Mouse (Mus musculus) hindbrain, embryonic 12.5 days (tissue): ENCODE data around the gene Ugt1a9. TPM values are rescaled to one million over a fixed set of nuclear protein-coding genes. Genes with fewer than 3 reads are reported as not detected.
"Not testable (repeated sequence)": the region's sequence is repeated elsewhere in the genome, so short reads cannot be mapped to it uniquely, and the experiment has no call there.

Source experiments
- ATAC-seq: fragments of 200-750 bp; cut with Nextera tagmentation; 2 replicates; pipeline ENCODE4 v1.8.0; 2017; ENCODE audit warnings: moderate TSS enrichment; ENCODE audit not compliant: low FRiP score
- H3K27ac ChIP-seq: fragments of 300-500 bp; sonication (generic); 2 replicates; pipeline ENCODE4 v1.5.1; 2016; ENCODE audit warnings: mild to moderate bottlenecking
- H3K27me3 ChIP-seq: fragments of 300-500 bp; sonication (generic); 2 replicates; pipeline ENCODE4 v1.6.1; 2016; ENCODE audit warnings: mild to moderate bottlenecking
- H3K36me3 ChIP-seq: fragments of 300-500 bp; sonication (generic); 2 replicates; pipeline ENCODE4 v1.6.1; 2016; ENCODE audit warnings: mild to moderate bottlenecking
- H3K4me1 ChIP-seq: fragments of 300-500 bp; sonication (generic); 2 replicates; pipeline ENCODE4 v1.6.1; 2016
- H3K4me2 ChIP-seq: fragments of 300-500 bp; sonication (generic); replicated peaks from 2 replicates; pipeline ENCODE4 v1.6.1; 2016; ENCODE audit warnings: mild to moderate bottlenecking
- H3K4me3 ChIP-seq: fragments of 300-500 bp; sonication (generic); 2 replicates; pipeline ENCODE4 v1.5.1; 2016; ENCODE audit warnings: mild to moderate bottlenecking
- H3K9ac ChIP-seq: fragments of 300-500 bp; sonication (generic); 2 replicates; pipeline ENCODE4 v1.6.1; 2016; ENCODE audit warnings: mild to moderate bottlenecking, moderate library complexity
- H3K9me3 ChIP-seq: fragments of 300-500 bp; sonication (generic); replicated peaks from 2 replicates; pipeline ENCODE4 v1.6.1; 2016; ENCODE audit warnings: mild to moderate bottlenecking
- WGBS: fragments of 180-500 bp; shearing (Covaris S2); methylation state at CpG from one replicate; pipeline ENCODE4 v1.1.7; 2016; 5-methylcytosine and 5-hydroxymethylcytosine counted together
- polyA plus RNA-seq: library from polyadenylated mRNA; unstranded; fragments of >200 nt; fragmentation: Nextera tagmentation; extraction: Ambion mirVana; gene quantifications from 2 replicates; pipeline ENCODE4 v1.2.1, GENCODE M21; 2016

Gene Ugt1a9
- polyA plus RNA-seq, 1 experiment from 2014 or later = not detected

- H3K4me2 ChIP-seq, H3K27me3 ChIP-seq, H3K9ac ChIP-seq, H3K27ac ChIP-seq, ATAC-seq, H3K36me3 ChIP-seq, H3K4me3 ChIP-seq, H3K9me3 ChIP-seq, H3K4me1 ChIP-seq: not testable (repeated sequence)
- 1% methylated on average over 5 of the region's 5 CpGs for WGBS
Measured at GRCm38 (mm10) chr1:88143966-88144675, 73.5 kb downstream of the Ugt1a9 start.

DNA sequence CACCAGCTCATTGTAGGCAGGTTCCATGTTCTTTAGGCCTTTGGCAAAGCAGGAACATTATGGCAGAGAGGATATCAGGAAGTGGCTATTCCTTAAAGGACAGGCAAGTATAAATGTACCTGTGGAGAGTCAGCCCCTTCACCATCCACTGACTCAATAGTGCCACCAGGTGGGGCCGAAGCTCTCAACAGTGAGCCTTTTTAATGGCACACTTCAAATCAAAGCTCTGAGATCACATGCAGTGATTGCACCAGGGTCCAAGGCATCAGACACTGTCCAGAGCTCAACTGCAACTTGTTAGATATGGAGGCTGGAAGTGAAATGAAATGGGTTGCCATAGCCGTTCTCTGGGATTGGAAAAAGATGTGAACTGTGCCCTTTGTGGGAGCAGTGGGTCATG is 74.7 kb downstream of the Ugt1a9 start:
- H3K4me3 ChIP-seq, H3K27ac ChIP-seq, ATAC-seq, H3K4me1 ChIP-seq, H3K27me3 ChIP-seq, H3K4me2 ChIP-seq, H3K9ac ChIP-seq, H3K9me3 ChIP-seq, H3K36me3 ChIP-seq: not testable (repeated sequence)
- WGBS = 71% methylated on average over 2 of the region's 2 CpGs

GRCm38 (mm10) chr1:88150133-88150532 is 79.5 kb downstream of the Ugt1a9 start:
- not testable (repeated sequence) for H3K4me3 ChIP-seq, H3K9me3 ChIP-seq, H3K36me3 ChIP-seq, H3K4me1 ChIP-seq, H3K4me2 ChIP-seq, ATAC-seq, H3K27ac ChIP-seq, H3K9ac ChIP-seq, H3K27me3 ChIP-seq
- 94% methylated on average over 2 of the region's 2 CpGs for WGBS

DNA sequence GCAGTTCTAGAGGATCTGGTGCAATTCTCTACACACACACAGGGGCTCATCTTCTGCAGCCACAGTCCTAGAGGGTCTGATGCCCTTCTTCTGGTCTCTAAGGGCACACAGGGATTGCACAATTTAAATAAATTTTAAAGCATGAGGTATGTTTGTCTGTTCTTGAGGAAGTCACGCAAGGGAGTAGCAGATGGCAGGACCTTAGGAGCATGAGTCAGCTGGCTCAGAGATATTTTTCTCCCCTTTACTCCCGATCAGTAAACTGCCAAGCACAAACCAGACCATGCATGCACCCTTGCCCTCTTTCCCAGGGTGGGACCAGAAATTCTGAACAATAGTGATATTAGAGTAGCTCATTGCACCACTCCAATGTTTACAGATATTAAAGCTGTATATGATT is 87.8 kb downstream of the Ugt1a9 start:
- H3K36me3 ChIP-seq = no peaks in the 10 kb centered on the region
- H3K4me1 ChIP-seq = no peaks in the 10 kb centered on the region
- no peak for ATAC-seq
- H3K9ac ChIP-seq = no peak overlapping the region
- no peak overlapping the region for H3K4me3 ChIP-seq
- 92% methylated on average over 2 of the region's 2 CpGs for WGBS
- no peaks in the 10 kb centered on the region for H3K9me3 ChIP-seq
- H3K4me2 ChIP-seq = no peak overlapping the region
- no peak overlapping the region for H3K27ac ChIP-seq
- H3K27me3 ChIP-seq = no peaks in the 10 kb centered on the region

- no peaks in the 10 kb centered on the region for H3K36me3 ChIP-seq
- no peak within 1 kb of the TSS for H3K4me2 ChIP-seq
- H3K27me3 ChIP-seq = no peaks in the 10 kb centered on the region
- H3K9ac ChIP-seq = no peak within 1 kb of the TSS
- H3K4me1 ChIP-seq = no peaks in the 10 kb centered on the region
- no peaks in the 10 kb centered on the region for H3K9me3 ChIP-seq
- no peak for ATAC-seq
- WGBS = 81% methylated on average over 5 of the region's 5 CpGs
- no peak within 1 kb of the TSS for H3K27ac ChIP-seq
- no peak within 1 kb of the TSS for H3K4me3 ChIP-seq
Measured at GRCm38 (mm10) chr1:88165711-88166110, 95.1 kb downstream of the Ugt1a9 start, which contains the start of gene Ugt1a5. Gene Ugt1a5, plus strand, starts transcription at chr1:88166012.

DNA sequence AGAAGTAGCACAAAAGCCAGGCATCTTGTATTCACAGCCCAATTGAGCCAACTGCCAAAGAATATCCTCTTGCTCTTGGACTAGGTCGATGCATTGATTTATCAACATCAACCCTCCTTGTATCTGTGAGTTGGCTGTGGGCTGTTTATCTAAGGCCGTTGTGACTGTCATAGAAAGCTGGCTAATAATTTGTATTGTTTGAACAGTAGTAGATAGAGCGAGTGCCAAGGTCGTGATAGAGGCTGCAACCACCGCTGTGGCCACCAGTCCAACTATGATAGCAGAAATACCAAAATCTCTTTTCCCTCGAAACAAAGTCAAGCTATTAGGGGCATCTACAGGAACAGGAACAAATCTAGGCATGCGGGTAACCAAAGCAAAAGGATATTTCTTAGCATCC is 101.6 kb downstream of the Ugt1a9 start:
- ATAC-seq, H3K27ac ChIP-seq: not testable (repeated sequence)

GRCm38 (mm10) chr1:88179657-88180056 is 109.1 kb downstream of the Ugt1a9 start:
- Histone ChIP-seq H3K4me1 (no peaks in the 10 kb centered on the region), H3K9me3 (peaks cover 20% of the 10 kb centered on the region), H3K4me2 (no peak overlapping the region), H3K4me3 (no peak overlapping the region), H3K36me3 (no peaks in the 10 kb centered on the region), H3K27ac (no peak overlapping the region), H3K9ac (no peak overlapping the region), H3K27me3 (no peaks in the 10 kb centered on the region)
- 77% methylated on average over 1 of the region's 1 CpGs for WGBS
- ATAC-seq = no peak

More for the DNA sequence above, 101.6 kb downstream of the Ugt1a9 start:
- H3K9me3 ChIP-seq, H3K4me3 ChIP-seq, H3K4me1 ChIP-seq, H3K9ac ChIP-seq, H3K4me2 ChIP-seq, H3K36me3 ChIP-seq, H3K27me3 ChIP-seq: not testable (repeated sequence)
- 83% methylated on average over 6 of the region's 7 CpGs for WGBS

DNA sequence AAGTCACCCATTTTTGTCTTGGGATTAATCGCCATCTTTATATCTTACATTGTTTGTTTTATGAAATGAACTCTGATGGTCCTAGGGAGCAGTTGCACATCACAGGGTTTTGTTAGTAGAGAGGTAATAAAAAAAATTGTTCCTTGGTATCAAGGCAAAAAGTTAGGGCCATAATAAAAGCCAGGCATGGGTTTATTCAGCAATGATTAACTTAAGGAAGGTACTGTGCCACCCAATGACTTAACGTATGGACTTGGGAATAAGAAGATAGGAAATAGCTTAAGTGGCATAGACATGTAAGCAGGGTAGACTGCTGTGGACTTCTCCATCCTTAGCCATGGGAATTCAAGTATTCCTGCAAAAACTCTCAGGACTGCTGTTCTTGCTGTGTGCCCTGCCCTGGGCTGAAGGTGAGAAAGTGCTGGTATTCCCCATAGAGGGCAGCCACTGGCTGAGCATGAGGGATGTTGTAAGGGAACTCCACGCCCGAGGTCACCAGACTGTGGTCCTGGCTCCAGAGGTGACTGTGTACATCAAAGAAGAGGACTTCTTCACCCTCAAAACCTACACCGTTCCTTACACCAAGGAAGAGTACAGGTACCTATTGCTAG is 115.8 kb downstream of the Ugt1a9 start:
- no peak for ATAC-seq
- Histone ChIP-seq H3K9me3 (0 out of 2 replicates have a peak, but pooled peaks cover 3% of the 10 kb centered on the region), H3K27me3 (no peaks in the 10 kb centered on the region), H3K4me2 (no peak overlapping the region), H3K9ac (no peak overlapping the region), H3K27ac (no peak overlapping the region), H3K36me3 (no peaks in the 10 kb centered on the region), H3K4me1 (no peaks in the 10 kb centered on the region), H3K4me3 (no peak overlapping the region)
- 85% methylated on average over 5 of the region's 5 CpGs for WGBS

GRCm38 (mm10) chr1:88192136-88192535 is 121.5 kb downstream of the Ugt1a9 start:
- no peak overlapping the region for H3K9ac ChIP-seq
- H3K9me3 ChIP-seq = no peaks in the 10 kb centered on the region
- WGBS = 57% methylated on average over 3 of the region's 3 CpGs
- no peaks in the 10 kb centered on the region for H3K4me1 ChIP-seq
- H3K27me3 ChIP-seq = no peaks in the 10 kb centered on the region
- no peak overlapping the region for H3K4me2 ChIP-seq
- no peak overlapping the region for H3K4me3 ChIP-seq
- ATAC-seq = no peak
- H3K27ac ChIP-seq = no peak overlapping the region
- H3K36me3 ChIP-seq = no peaks in the 10 kb centered on the region

GRCm38 (mm10) chr1:88195687-88196086 is 125.1 kb downstream of the Ugt1a9 start:
- Histone ChIP-seq H3K9me3 (no peaks in the 10 kb centered on the region), H3K4me3 (no peak overlapping the region)
- 86% methylated on average over 1 of the region's 1 CpGs for WGBS

GRCm38 (mm10) chr1:88197443-88197842 is 126.8 kb downstream of the Ugt1a9 start:
- H3K36me3 ChIP-seq = no peaks in the 10 kb centered on the region
- H3K9ac ChIP-seq = no peak overlapping the region
- H3K4me2 ChIP-seq = no peak overlapping the region
- no peak overlapping the region for H3K27ac ChIP-seq
- no peaks in the 10 kb centered on the region for H3K9me3 ChIP-seq
- H3K4me3 ChIP-seq = no peak overlapping the region
- no peak for ATAC-seq
- H3K27me3 ChIP-seq = no peaks in the 10 kb centered on the region
- WGBS = 80% methylated on average over 3 of the region's 3 CpGs
- H3K4me1 ChIP-seq = no peaks in the 10 kb centered on the region

More at GRCm38 (mm10) chr1:88195687-88196086, 125.1 kb downstream of the Ugt1a9 start:
- no peak for ATAC-seq
- Histone ChIP-seq H3K36me3 (no peaks in the 10 kb centered on the region), H3K4me1 (no peaks in the 10 kb centered on the region), H3K27ac (no peak overlapping the region), H3K4me2 (no peak overlapping the region), H3K9ac (no peak overlapping the region), H3K27me3 (no peaks in the 10 kb centered on the region)

DNA sequence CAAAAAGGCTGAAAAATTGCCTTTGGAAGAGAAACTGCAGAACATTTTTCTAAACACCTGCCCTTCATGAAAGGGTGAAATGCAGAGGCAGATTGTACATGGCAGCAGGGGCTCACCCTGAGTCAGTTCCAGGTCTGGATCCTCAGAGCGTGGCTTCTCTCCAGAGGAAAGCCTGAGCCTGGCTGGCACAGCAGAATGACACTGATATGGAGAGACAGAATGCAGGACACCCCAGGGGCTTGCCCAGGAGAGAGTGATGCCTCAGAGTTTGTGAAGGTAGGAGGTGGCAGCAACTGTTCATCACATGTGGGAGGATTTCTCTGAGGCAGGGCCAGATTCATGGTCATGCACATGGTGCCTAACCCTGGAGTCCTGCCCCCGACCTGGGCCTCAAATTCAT is 129.4 kb downstream of the Ugt1a9 start:
- no peak for ATAC-seq

GRCm38 (mm10) chr1:88200456-88200855 is 129.9 kb downstream of the Ugt1a9 start, which contains the start of gene Ugt1a2:
Gene Ugt1a2, plus strand, starts transcription at chr1:88200601.
- no peak for ATAC-seq
- no peak within 1 kb of the TSS for H3K9ac ChIP-seq
- 91% methylated on average over 7 of the region's 7 CpGs for WGBS
- no peak within 1 kb of the TSS for H3K4me3 ChIP-seq
- no peaks in the 10 kb centered on the region for H3K36me3 ChIP-seq
- no peaks in the 10 kb centered on the region; the same call in 1 of the 2 replicates for H3K9me3 ChIP-seq
- H3K27me3 ChIP-seq = no peaks in the 10 kb centered on the region
- H3K4me2 ChIP-seq = no peak within 1 kb of the TSS
- peaks cover 6% of the 10 kb centered on the region for H3K4me1 ChIP-seq
- no peak within 1 kb of the TSS for H3K27ac ChIP-seq

More for the DNA sequence above, 129.4 kb downstream of the Ugt1a9 start:
- H3K4me2 ChIP-seq = no peak overlapping the region
- H3K9ac ChIP-seq = no peak overlapping the region
- no peak overlapping the region for H3K27ac ChIP-seq
- H3K27me3 ChIP-seq = no peaks in the 10 kb centered on the region
- no peak overlapping the region for H3K4me3 ChIP-seq
- H3K4me1 ChIP-seq = peaks cover under 1% of the 10 kb centered on the region; the same call in 1 of the 2 replicates
- 69% methylated on average over 2 of the region's 2 CpGs for WGBS
- H3K9me3 ChIP-seq = no peaks in the 10 kb centered on the region; the same call in 1 of the 2 replicates
- H3K36me3 ChIP-seq = no peaks in the 10 kb centered on the region
